Mouse (Mus musculus) lung, embryonic 15.5 days (tissue): ENCODE data around the gene Fam111a. TPM values are rescaled to one million over a fixed set of nuclear protein-coding genes. Genes with fewer than 3 reads are reported as not detected.

Experiments
- ATAC-seq: fragments of 200-750 bp; cut with Nextera tagmentation; 2 replicates; pipeline ENCODE4 v1.8.0; 2017; ENCODE audit warnings: moderate number of reproducible peaks, borderline replicate concordance; ENCODE audit not compliant: low FRiP score, low TSS enrichment; ENCODE audit errors: extremely low read depth
- H3K27ac ChIP-seq: fragments of 300-500 bp; sonication (generic); 2 replicates; pipeline ENCODE4 v1.5.1; 2015; ENCODE audit warnings: moderate library complexity, mild to moderate bottlenecking, inconsistent platforms
- H3K27me3 ChIP-seq: fragments of 300-500 bp; sonication (generic); 2 replicates; pipeline ENCODE4 v1.6.1; 2015; ENCODE audit warnings: inconsistent platforms
- H3K36me3 ChIP-seq: fragments of 300-500 bp; sonication (generic); 2 replicates; pipeline ENCODE4 v1.6.1; 2015; ENCODE audit warnings: inconsistent platforms
- H3K4me1 ChIP-seq: fragments of 300-500 bp; sonication (generic); 2 replicates; pipeline ENCODE4 v1.6.1; 2015; ENCODE audit warnings: inconsistent platforms
- H3K4me2 ChIP-seq: fragments of 300-500 bp; sonication (generic); 2 replicates; pipeline ENCODE4 v1.6.1; 2015; ENCODE audit warnings: inconsistent platforms, mild to moderate bottlenecking, moderate library complexity
- H3K4me3 ChIP-seq: fragments of 300-500 bp; sonication (generic); 2 replicates; pipeline ENCODE4 v1.5.1; 2015; ENCODE audit warnings: mild to moderate bottlenecking, inconsistent platforms
- H3K9ac ChIP-seq: fragments of 300-500 bp; sonication (generic); 2 replicates; pipeline ENCODE4 v1.6.1; 2015; ENCODE audit warnings: inconsistent platforms
- H3K9me3 ChIP-seq: fragments of 300-500 bp; sonication (generic); 2 replicates; pipeline ENCODE4 v1.6.1; 2016; ENCODE audit warnings: inconsistent platforms
- WGBS: fragments of 180-500 bp; shearing (Covaris S2); methylation state at CpG from one replicate; pipeline ENCODE4 v1.1.7; 2015; 5-methylcytosine and 5-hydroxymethylcytosine counted together
- polyA plus RNA-seq: library from polyadenylated mRNA; unstranded; fragments of >200 nt; fragmentation: Nextera tagmentation; extraction: Ambion mirVana; gene quantifications from 2 replicates; pipeline ENCODE4 v1.2.1, GENCODE M21; 2015

Gene Fam111a
- polyA plus RNA-seq, 1 experiment from 2014 or later: 32.0 TPM

GRCm38 (mm10) chr19:12595530-12596289, 50.2 kb downstream of the Fam111a start:
- Histone ChIP-seq H3K36me3 (no peaks in the 10 kb centered on the region), H3K27me3 (no peaks in the 10 kb centered on the region), H3K4me1 (peaks cover 9% of the 10 kb centered on the region; the same call in 1 of the 2 replicates), H3K4me2 (peak overlapping the region; percentile 98), H3K27ac (peak overlapping the region; percentile 49), H3K9ac (peak overlapping the region; percentile 49), H3K9me3 (no peaks in the 10 kb centered on the region), H3K4me3 (peak overlapping the region; percentile 56)
- under 1% methylated on average over 49 of the region's 49 CpGs for WGBS
- peak; percentile 89 for ATAC-seq

- Histone ChIP-seq H3K27ac (peak overlapping the region; percentile 49), H3K4me1 (peaks cover 9% of the 10 kb centered on the region; the same call in 1 of the 2 replicates), H3K9ac (peak overlapping the region; percentile 49), H3K4me3 (peak overlapping the region; percentile 56), H3K4me2 (peak overlapping the region; percentile 98), H3K27me3 (no peaks in the 10 kb centered on the region), H3K9me3 (no peaks in the 10 kb centered on the region), H3K36me3 (no peaks in the 10 kb centered on the region)
- 14% methylated on average over 21 of the region's 23 CpGs for WGBS
- ATAC-seq: peak; percentile 38; the same call in 1 of the 2 replicates
These were observed 50.9 kb downstream of the Fam111a start for GRCm38 (mm10) chr19:12596290-12597072.

DNA sequence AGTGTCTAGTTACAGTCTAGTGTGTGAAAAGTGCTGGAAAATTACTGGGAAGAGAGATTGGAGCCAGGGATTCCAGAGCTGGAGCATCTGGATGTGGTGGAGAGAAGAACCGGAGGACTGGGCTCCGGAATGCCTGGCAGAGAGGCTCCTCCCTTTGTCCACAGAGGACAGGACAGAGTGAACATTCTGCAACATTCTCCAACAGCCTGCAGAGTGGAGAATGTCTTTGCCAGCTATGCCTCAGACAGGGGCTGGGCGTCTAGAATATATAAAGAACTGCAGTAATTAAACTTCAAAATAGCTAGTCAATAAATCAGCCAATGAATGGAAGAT, 51.5 kb downstream of the Fam111a start:
- Histone ChIP-seq H3K36me3 (no peaks in the 10 kb centered on the region), H3K4me3 (no peak overlapping the region), H3K27me3 (no peaks in the 10 kb centered on the region), H3K9me3 (no peaks in the 10 kb centered on the region), H3K9ac (no peak overlapping the region), H3K4me1 (peaks cover 9% of the 10 kb centered on the region; the same call in 1 of the 2 replicates), H3K4me2 (peak overlapping the region; percentile 98), H3K27ac (no peak overlapping the region)
- WGBS: 32% methylated on average over 3 of the region's 3 CpGs
- ATAC-seq: no peak

- no peaks in the 10 kb centered on the region for H3K36me3 ChIP-seq
- no peaks in the 10 kb centered on the region for H3K27me3 ChIP-seq
- H3K9me3 ChIP-seq: no peaks in the 10 kb centered on the region
- no peak for ATAC-seq
- no peak overlapping the region for H3K4me2 ChIP-seq
- no peak overlapping the region for H3K4me3 ChIP-seq
- no peak overlapping the region for H3K27ac ChIP-seq
- H3K9ac ChIP-seq: no peak overlapping the region
- H3K4me1 ChIP-seq: peaks cover 9% of the 10 kb centered on the region; the same call in 1 of the 2 replicates
- 44% methylated on average over 3 of the region's 3 CpGs for WGBS
These were observed 53.1 kb downstream of the Fam111a start for GRCm38 (mm10) chr19:12598674-12599073.

DNA sequence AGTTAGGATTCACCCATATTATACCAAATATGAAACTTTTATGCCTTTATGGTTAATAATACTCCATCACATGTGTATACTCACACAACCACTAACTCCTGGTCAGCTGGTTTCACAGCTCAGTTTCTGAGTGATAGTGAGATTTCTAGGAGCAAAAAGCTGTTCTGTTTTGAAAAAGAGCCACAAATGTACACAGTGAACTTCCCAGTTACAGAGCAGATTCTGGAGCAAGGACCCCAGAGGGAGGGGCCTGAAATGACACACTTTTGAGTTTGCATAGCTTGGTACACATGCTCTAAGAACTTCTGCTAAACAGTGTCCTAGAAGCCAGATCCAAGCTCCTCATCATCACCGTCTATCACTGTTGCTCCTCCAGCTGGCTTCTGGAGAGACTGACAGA, 54.1 kb downstream of the Fam111a start, which contains the start of gene Gm4952:
TSS of gene Gm4952 (plus strand) at position 301 of the 400 bp plus-strand sequence.
- Histone ChIP-seq H3K9ac (no peak within 1 kb of the TSS), H3K4me2 (no peak within 1 kb of the TSS), H3K27ac (no peak within 1 kb of the TSS), H3K9me3 (no peaks in the 10 kb centered on the region), H3K4me1 (peaks cover 9% of the 10 kb centered on the region; the same call in 1 of the 2 replicates), H3K36me3 (no peaks in the 10 kb centered on the region), H3K4me3 (no peak within 1 kb of the TSS), H3K27me3 (no peaks in the 10 kb centered on the region)
- no peak for ATAC-seq
- 34% methylated on average over 1 of the region's 1 CpGs for WGBS

GRCm38 (mm10) chr19:12600684-12601480, 55.3 kb downstream of the Fam111a start:
- H3K4me1 ChIP-seq: peaks cover 9% of the 10 kb centered on the region; the same call in 1 of the 2 replicates
- no peak overlapping the region for H3K4me3 ChIP-seq
- no peaks in the 10 kb centered on the region for H3K27me3 ChIP-seq
- 10% methylated on average over 2 of the region's 2 CpGs for WGBS
- H3K4me2 ChIP-seq: no peak overlapping the region
- no peak overlapping the region for H3K27ac ChIP-seq
- H3K36me3 ChIP-seq: no peaks in the 10 kb centered on the region
- H3K9ac ChIP-seq: no peak overlapping the region
- no peak for ATAC-seq
- H3K9me3 ChIP-seq: no peaks in the 10 kb centered on the region

- no peak for ATAC-seq
- Histone ChIP-seq H3K9me3 (no peaks in the 10 kb centered on the region), H3K27me3 (no peaks in the 10 kb centered on the region), H3K4me2 (no peak overlapping the region), H3K4me3 (no peak overlapping the region), H3K9ac (no peak overlapping the region), H3K36me3 (no peaks in the 10 kb centered on the region), H3K27ac (no peak overlapping the region), H3K4me1 (no peaks in the 10 kb centered on the region)
These were observed 62.8 kb downstream of the Fam111a start for GRCm38 (mm10) chr19:12608336-12608735.

DNA sequence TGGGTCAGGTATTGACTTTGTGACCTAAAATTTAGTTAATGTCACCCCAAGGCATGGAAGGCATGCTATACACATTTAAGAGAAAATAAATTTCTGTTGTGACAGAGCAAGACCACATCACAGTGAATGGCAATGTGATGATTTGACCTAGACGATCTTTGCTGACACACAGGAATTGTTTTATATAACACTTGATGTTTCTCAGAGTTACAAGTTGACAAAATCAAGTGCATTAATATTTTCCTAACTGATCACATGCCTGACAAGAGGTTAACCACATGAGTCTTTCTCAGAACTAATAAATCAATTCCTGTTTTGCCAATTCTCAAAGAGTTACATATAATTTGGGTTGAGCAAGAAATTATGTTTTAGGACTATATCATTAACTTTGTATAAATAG, 68.1 kb downstream of the Fam111a start:
- H3K27me3 ChIP-seq: no peaks in the 10 kb centered on the region
- WGBS: 60% methylated on average over 1 of the region's 1 CpGs
- H3K4me1 ChIP-seq: no peaks in the 10 kb centered on the region
- H3K4me2 ChIP-seq: no peak overlapping the region
- ATAC-seq: no peak
- H3K9me3 ChIP-seq: no peaks in the 10 kb centered on the region
- no peak overlapping the region for H3K27ac ChIP-seq
- no peaks in the 10 kb centered on the region for H3K36me3 ChIP-seq
- no peak overlapping the region for H3K9ac ChIP-seq
- no peak overlapping the region for H3K4me3 ChIP-seq

DNA sequence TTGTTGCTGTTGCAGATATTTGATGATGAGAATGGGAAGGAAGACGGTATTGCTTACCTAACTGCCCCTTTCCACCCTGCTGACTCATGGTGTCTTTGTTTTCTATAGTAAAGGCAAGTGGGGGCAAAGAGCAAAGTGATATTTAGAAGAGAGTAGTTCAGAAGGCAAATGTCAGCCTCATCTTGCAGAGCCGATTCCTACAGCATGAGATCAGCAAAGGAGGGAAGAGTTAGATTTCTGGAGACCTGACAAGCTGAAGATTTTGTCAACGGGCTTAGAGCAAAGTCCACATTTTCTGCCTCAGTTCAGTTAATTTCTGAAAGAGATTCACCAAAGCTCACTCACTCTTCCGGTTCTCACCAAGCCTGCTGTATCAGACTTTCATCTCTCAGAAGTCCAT, 87.6 kb downstream of the Fam111a start, which contains the start of gene Glyat:
TSS of gene Glyat (plus strand) at position 133 of the 400 bp plus-strand sequence.
- no peak within 1 kb of the TSS for H3K4me3 ChIP-seq
- 60% methylated on average over 4 of the region's 4 CpGs for WGBS

GRCm38 (mm10) chr19:12634259-12634658, 88.7 kb downstream of the Fam111a start:
- no peaks in the 10 kb centered on the region for H3K4me1 ChIP-seq
- H3K27me3 ChIP-seq: no peaks in the 10 kb centered on the region
- 85% methylated on average over 3 of the region's 3 CpGs for WGBS
- no peak overlapping the region for H3K4me2 ChIP-seq
- no peak overlapping the region for H3K4me3 ChIP-seq
- H3K27ac ChIP-seq: no peak overlapping the region
- no peak for ATAC-seq
- no peaks in the 10 kb centered on the region for H3K36me3 ChIP-seq
- no peak overlapping the region for H3K9ac ChIP-seq
- H3K9me3 ChIP-seq: no peaks in the 10 kb centered on the region

More for the DNA sequence above, 87.6 kb downstream of the Fam111a start, which contains the start of gene Glyat:
- ATAC-seq: no peak
- H3K4me2 ChIP-seq: no peak within 1 kb of the TSS
- H3K36me3 ChIP-seq: no peaks in the 10 kb centered on the region
- H3K27ac ChIP-seq: no peak within 1 kb of the TSS
- H3K9me3 ChIP-seq: no peaks in the 10 kb centered on the region
- no peaks in the 10 kb centered on the region for H3K27me3 ChIP-seq
- H3K4me1 ChIP-seq: no peaks in the 10 kb centered on the region
- no peak within 1 kb of the TSS for H3K9ac ChIP-seq

DNA sequence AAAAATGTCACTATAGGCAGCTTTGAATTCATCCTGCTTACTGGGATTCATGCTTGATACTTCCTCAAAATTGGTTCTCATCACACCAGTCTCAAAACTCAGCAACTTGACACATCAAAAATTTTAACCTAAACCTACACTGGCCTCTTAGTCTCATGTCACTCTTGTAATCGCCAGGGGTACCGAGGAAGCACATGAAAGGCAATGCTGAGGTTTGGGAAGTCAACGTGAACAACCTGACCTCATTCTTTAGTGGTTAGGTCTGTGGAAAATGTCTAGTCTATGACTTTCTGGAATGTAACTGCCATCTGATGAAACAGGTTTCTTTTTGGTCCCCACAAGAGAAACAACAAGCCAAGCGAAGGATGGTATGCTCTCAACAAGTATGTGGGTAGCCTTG, 89.4 kb downstream of the Fam111a start:
- no peak for ATAC-seq
- Histone ChIP-seq H3K9ac (no peak overlapping the region), H3K27ac (no peak overlapping the region), H3K4me2 (no peak overlapping the region), H3K9me3 (no peaks in the 10 kb centered on the region), H3K4me3 (no peak overlapping the region), H3K4me1 (no peaks in the 10 kb centered on the region), H3K27me3 (no peaks in the 10 kb centered on the region), H3K36me3 (no peaks in the 10 kb centered on the region)
- WGBS: 78% methylated on average over 4 of the region's 4 CpGs
